Mouse (Mus musculus) spleen, postnatal 10 days (tissue): ENCODE data around the gene Anks1b.

Experiments used
- DNase-seq, 2 experiments: peaks; one replicate each; pipeline ENCODE4 v3.0.0; 2021 to 2022; ENCODE audit warnings: low spot score in 2 of 2

Anks1b gene

DNA sequence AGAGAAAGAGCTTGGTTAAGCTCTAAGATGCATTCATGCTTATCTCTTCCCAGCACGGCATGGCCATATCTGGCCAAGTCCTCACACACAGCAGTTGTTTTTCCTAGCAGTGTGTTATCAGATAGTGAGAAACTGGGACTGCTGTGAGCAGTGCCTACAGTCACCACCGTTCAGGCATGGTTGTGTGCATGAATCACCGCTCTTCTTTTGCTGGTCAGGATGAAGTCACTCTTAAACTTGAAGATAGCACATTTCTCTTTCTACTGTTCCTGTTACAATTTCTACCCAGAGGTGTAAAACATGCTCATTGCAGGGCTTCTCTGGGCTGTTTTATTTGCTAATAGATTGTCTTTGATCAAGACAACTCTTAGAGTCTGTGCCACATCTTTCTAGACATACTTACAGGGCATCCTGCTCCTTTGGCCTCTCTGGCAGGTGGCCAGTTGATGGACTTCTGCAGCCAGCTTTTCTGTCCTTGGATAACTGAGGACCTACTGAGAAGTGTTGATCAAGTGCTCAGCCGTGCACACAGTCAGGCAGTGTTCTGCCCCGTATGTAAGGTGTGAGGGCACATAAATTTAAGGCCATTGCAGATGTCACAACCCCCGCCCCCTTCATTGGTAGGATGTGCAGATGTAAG, 296.8 kb downstream of the Anks1b start:
- DNase-seq, result no peak

DNA sequence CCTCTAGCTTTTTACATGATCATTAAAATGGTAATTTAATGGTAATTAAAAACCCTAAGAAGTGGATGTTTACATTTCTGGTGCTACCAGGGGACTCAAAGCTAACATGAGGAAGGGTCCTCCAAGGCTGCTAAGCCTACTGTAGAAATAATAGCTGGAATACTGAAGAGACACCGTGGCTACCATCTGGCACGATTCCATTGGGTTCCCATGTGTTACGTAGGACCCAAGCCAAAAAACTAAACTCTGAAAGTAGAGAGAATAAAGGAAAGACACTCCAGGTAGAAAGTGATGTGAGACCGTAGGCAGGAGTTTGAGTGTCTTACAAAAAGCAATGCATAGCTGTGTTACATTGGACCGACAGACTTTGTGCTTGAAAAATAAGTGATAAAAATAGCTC, 317.1 kb downstream of the Anks1b start:
- DNase-seq, result no peak

DNA sequence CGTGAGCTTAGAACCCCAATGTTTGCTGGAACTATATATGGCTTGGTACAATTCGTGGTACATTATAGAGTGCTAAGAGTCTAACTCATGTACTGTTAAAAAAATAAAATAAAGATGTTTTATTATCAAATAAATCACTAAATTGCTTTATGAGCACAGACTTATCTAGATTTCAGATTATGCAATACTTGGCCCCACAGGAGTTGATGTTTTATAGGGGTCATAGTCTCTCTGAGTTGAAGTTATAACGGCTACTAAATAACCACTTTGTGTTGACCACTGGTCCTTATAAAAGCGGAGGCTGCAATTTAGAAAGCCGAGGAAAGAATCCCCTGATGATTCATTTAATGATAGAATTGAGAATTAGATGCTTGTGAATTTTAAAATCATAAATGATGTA, 323.6 kb downstream of the Anks1b start:
- DNase-seq, result no peak

DNA sequence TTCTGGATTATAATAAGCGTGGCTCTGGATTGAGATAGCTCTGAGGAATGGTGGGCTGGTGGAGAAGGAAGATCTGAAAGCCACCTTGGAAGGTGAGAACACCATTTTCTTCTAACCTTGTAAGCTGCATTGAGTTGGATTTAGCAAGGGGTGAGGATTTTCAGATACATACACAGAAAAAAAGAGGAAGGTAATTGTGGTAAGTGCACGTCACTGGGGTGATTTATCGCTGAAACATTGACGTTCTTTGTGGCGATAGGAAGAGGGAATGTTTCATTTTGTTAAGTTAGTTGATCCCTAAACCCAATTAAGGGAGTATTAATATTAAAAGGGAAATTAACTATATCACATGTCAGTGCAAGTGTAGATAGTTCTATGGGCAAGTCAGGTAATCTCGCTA, 336.7 kb downstream of the Anks1b start:
- no peak for DNase-seq

DNA sequence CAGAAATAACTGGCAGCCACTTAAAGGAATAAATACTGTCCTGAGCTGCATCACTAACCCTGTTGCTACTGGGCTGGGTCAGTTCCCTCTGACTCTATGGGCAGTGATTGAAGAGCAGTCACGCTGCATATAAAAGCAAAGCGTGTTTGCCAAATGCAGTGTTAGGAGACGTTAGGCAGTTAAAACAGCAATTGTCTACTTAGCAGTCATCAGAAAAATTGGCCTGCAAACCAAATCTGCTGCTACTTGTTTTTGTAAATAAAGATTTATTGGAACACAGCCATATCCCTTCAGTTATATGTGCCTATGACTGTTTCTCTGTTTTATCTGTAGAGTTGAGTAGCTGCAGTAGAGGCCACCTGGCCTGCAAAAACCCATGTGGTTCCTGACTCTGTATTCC, 347.2 kb downstream of the Anks1b start:
- no peak for DNase-seq

DNA sequence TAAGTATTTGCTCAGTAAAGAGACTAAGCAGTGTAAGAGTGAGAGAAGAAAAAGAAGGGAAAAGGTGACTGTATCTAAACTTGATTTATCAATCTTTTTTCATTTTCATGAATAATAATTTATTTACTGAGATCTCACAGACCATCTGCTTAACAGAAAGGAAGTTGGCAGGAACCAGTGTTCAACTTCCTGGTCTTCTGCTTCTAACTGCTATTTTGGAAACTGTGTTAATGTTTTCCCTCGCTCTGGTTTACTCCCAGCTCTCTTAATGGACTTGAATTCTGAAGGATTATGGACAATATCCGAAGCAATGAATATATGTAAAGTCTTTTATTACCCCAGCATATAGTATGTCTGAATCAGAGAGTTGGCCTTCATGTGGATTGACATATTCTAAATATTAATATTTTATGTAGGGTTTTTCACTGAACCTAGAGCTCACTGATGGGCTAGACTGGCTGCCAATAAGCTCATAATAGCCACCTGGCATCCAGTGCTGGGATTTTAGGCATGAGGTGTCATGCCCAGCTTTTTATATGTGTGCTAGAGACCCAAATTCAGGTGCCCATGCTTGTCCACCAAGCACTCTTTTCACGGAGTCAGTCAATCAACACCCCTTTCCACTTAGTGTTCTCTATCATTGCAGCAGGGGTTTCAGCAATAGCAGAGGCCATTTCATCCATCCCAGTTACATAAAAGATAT, 349.6 kb downstream of the Anks1b start:
- DNase-seq, result no peak

DNA sequence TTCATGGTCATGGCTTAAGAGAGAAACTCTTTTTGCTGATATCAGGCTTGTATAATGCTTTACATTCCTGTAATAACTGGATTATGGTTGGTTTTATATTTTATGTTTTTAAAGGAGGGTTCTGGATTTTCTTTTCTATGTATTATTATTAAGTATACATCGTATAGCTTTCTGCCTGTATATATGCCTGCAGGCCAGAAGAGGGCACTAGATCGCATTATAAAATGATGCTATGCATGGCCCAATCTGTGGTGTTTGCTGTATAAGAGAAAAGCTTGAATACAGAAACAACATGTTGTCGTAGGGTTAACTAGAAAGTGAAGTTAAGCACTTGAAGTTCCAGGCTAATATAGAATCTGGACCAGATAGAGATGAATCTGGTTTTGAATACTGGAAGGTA, 362.0 kb downstream of the Anks1b start:
- no peak for DNase-seq

DNA sequence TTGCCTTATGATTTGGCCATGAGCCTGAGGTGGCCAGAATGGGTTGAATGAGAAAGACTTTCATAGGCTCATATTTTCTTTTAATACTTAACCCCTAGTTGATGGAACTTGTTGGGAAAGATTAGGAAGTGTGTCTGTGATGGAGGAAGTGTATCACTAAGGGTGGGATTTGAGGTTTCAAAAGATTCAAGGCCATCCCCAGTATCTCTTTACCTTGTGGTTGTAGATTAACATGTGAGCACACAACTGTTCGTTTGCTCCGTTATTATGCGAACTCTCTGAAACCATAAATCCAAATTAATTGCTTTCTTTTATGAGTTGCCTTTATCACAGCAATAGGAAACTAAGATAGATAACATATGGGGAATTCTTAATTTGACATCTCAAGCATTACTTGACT, 364.0 kb downstream of the Anks1b start:
- no peak for DNase-seq

DNA sequence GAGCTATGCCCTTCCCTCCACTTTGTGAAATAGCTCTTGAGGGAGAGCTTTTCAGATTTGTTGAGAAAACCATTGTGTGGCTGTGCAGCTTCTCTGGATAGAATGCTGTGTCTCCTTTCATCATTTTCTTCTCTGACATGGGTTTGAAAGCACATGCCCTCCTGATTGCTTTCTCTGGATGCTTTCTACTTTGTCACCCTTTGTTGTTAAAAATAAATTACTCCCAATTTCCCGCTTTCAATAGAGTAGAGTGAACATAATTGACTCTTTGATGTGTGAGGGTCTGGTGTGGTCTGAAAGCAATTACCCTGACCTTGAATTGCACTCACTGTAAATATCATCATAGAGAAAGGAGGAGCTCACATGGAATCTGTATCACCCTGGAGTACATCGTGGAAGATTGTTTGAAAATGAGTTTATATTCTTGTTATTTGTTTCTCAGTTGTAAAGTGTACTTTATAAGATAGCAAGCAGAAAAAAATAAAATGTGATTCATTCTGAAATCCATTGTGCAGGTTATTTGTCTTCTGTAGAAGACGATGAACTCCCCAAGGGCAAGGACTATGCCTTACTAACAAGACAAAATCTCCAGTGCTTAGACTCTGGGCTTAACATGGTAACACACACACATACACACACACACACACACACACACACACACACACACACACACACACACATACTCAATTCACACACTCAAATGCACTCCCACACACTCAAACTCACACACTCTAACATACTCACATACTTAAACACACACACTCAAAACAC, 385.8 kb downstream of the Anks1b start:
- DNase-seq, result no peak

DNA sequence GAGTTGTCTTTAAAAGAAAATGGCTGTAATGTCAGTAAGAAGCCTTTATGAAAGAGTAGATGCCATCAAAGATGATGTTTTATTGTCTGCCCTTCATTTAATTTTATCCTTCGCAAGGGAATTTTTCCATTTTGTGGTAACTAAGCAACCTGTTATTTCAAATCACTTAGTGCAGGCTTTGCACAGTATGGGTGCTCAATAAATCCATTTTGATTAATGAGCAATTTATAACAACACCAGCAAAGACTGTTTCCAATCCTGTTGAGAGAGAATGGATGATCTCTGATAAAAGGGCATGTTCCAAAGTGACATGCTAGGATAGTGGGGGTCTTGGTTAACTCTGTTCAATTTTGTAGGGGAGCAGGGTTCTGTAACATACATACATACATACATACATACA, 398.0 kb downstream of the Anks1b start:
- DNase-seq, result no peak

DNA sequence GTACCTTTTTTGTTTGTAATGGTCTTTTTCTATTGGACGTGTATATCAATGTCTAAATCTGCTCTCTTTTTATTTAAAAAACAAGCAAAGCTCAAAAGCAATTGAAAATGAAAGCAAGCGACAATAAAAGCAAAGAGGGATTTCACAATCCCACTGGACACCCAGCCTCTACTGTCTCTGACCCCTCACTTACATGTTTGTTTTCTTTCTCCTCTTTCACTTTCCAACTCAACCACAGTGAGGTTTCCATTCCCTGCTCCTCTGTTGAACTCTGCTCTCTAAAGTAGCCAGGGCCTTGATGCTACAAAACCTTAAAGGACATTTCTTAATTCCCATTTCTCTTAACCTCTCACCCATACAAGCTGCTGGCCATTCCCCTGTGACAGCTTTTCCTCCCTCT, 400.0 kb downstream of the Anks1b start:
- DNase-seq, result no peak

DNA sequence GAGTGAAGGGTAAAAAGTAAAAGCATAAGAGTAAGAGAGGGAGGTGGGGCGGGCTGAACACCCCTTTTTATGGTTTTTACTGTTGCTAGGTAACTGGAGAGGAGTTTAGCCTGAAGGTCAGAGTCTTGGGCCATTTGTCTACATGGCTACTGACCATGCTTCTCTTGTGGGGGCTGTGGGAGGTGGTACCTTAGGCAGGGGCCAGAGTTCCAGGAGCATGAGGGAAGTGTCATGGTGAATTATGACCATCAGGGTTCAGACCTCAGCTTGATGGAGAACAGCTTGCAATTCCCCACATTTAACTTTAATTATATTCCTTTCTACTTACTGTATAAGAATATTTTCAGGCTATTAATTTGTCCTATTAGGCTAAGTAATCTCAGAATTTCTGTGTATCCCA, 413.3 kb downstream of the Anks1b start:
- DNase-seq, result no peak

DNA sequence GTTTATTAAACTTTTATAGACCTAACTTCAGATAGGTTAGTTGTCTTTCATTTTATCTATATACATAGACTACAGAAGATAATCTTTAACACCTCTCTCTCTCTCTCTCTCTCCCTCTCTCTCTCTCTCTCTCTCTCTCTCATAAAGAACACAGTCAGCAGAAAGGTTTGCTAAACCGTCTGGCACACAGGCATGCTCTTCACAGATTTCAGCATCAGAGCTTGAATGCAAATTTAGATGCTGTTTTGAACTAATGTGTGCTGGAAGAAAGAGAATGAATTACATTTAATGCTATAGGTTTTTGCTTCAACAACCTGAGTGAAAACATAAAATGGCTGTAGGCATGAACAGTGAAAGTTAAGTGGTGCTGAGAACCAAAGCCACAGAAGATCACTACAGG, 429.9 kb downstream of the Anks1b start:
- DNase-seq, result no peak

DNA sequence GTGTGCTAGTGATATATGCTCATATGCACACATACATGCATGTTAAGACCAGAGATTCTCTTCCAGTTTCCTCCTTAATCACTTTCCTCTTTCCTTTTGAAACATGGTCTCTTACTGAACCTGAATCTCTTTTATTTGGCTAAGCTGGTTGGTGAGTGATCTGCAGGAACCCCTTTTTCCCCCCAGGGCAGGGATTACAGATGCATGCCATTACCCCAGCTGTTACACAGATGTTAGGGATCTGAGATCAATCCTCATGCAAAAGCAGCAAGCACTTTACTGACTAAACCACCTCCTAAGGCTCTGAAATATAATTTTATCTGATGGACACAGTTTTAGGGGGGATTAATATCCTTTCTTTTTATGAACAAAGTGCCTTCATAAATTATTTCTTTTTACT, 432.8 kb downstream of the Anks1b start:
- DNase-seq, result no peak

DNA sequence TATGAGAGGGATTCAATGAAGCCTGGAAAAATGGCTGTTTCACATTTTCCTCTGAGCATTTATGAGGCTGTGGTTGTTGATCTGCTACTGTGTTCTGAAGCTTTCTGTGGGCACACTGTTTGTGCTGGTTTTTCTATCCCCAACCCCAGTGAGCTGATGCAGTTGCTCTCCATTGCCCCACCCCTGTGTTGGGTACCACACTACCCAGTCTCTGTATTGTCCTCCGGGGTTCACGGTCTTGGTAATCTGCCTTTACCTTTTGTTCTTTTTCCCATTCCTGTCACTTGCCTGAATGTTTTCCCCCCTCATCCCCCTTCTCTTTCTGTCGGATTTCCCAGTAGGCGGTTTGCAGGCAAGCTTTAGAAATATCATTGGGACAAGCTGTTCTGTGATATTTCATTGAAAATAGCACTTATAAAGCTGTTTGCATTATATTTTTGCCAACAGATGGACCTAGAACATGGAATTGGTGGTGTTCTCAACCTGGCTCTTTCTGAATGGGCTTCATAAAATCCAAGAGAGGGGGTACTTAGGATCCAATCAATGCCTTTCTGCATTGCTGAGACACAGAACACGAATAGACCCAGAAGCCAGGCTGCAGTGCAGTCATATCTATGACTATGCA, 434.7 kb downstream of the Anks1b start:
- no peak for DNase-seq

DNA sequence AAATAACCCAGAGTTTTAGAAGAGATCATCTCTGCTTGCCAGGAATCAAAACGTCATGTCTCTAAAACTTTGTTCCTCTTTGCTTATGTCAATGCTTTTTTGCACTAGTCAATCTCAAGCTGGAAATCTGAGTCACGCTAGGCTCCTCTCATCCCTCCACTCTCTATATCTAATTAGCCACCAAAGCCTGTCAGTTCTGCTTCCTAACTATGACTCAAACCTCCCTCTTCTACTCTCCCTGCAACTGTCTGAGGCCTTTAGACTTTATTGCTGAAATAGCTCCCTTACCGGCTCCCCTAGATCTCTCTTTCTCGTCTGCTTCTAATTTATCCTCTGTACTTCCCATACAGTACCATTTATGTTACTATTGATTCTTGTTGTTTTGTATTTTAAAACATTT, 456.5 kb downstream of the Anks1b start:
- no peak for DNase-seq

DNA sequence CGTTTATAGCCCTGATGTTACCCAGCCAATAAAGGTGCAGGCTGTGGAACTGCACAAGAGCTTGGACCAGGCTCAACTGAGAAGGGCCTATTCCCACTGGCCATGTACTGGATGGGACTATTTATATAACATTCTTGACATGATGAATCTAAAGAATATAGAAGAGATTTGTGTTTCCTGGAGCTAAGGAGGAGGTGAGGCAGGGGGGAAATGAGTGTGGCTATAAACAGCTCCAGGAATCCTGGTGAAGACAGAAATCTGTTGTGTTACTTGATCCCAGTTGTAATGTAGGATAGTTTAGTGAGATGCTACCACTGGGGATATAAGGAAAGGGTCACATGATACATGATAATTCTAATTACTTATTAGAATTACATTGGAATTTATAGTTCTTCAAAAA, 472.1 kb downstream of the Anks1b start:
- DNase-seq, result no peak

DNA sequence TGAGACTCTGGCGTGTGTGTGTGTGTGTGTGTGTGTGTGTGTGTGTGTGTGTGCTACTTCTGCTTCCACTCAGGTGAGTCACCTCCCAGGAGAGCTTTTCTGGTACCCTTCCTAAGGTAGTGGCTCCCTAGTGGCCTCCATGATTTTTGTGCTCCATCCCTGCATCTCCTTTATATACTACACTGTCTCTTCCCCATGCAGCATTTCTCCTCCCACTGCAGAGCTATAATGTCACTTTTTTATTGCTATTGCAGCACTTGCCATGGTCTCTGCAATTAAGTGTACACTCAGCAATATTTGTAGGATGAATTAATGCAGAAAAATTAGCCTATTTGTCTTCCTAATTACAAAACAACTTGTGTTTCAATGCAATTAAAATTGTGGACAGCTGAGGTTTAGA, 482.9 kb downstream of the Anks1b start:
- no peak for DNase-seq

DNA sequence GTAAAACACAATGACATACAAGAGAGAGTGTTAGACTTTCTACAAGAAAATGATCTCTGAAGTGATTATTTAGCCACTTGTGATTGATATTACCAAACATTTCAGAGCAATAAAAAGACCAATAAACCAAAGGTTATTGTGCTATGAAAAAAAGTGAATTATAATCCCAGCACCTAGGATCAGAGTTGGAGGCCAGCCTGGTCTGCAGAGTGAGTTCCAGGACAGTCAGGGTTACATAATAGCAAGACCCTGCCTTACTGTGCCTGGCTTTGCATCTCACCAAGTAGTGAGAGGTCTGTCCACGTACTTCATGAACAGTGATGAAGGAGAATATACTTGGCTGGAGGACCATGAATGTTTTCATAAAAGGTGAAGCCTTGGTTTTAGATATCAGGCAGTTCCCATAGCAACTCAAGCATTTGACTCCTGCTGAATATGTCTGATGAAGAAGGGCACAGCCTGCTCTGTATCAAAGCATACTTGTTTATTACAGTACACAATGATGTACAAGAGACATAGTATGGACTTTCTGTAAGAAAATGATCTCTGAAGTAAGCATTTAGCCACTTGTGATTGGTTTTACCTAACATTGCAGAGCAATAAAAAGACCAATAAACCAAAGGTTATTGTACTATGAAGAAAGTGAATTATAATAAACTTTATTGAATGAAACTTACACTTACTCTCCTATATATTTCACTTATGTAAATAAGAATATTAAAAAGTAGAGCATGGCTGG, 484.0 kb downstream of the Anks1b start:
- no peak for DNase-seq

DNA sequence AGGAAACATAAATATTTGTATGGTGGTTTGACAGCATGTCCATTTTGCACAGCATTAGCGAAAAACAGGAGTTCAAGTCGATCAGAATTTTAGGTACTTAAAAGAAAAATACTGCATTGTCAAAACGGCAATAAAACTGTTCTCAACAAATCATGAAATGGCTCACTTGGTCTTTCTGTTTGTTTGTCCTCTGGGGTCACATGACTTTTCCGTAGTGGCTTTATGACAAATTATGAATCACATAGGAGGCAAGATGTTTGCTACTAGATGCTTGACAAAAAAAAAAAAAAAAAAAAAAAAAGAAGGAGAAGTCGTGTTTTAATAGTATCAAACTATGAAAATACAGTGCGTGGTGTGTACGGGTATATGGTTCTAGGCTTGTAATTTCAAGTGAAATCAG, 495.7 kb downstream of the Anks1b start:
- DNase-seq, result no peak

DNA sequence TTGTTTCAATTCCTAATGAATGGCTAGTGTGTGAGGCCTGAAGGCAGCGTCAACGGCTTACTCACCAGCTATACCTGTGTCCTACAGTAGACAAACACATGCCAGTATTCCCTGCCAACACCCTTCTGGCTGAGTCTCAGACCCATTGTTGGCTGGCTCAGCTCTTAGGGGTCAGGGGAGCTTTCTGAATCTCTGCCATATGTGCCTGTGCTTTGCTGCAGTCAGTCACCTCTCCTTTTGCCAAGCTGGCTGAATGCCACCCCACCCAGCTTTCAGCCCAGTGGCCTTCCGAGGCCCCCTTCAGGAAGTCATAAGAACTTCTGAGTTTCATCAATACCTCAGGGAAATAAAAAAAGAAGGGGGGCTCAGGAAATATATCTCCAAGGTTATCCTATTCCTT, 497.4 kb downstream of the Anks1b start:
- DNase-seq, result no peak

DNA sequence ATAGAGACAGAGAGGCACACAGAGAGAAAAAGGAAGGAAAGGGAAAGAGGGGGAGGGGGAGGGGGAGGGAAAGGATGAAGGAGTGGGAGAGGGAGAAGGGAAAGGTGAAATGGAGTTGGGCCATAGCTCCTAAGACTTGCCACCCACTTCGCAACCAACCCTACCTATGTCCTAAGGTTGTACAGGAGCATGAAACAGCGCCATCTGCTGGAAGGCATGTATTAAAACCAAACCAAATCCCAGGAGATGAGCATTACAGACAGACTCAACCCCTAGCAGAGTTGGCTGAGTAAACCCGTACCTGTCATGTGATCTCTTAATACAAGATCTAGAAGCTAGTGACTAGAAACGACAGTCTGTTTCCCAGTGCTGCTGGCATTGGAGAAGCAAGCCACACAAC, 500.2 kb downstream of the Anks1b start:
- DNase-seq, result peak in 1 of 2 experiments; percentile 26
